Mouse (Mus musculus): ENCODE measurements around the gene Prkaca. TPM values are rescaled to one million over a fixed set of nuclear protein-coding genes. Genes with fewer than 3 reads are reported as not detected.

Prkaca gene
- polyA plus RNA-seq, 1 experiment from 2014 or later: 197 TPM

DNA sequence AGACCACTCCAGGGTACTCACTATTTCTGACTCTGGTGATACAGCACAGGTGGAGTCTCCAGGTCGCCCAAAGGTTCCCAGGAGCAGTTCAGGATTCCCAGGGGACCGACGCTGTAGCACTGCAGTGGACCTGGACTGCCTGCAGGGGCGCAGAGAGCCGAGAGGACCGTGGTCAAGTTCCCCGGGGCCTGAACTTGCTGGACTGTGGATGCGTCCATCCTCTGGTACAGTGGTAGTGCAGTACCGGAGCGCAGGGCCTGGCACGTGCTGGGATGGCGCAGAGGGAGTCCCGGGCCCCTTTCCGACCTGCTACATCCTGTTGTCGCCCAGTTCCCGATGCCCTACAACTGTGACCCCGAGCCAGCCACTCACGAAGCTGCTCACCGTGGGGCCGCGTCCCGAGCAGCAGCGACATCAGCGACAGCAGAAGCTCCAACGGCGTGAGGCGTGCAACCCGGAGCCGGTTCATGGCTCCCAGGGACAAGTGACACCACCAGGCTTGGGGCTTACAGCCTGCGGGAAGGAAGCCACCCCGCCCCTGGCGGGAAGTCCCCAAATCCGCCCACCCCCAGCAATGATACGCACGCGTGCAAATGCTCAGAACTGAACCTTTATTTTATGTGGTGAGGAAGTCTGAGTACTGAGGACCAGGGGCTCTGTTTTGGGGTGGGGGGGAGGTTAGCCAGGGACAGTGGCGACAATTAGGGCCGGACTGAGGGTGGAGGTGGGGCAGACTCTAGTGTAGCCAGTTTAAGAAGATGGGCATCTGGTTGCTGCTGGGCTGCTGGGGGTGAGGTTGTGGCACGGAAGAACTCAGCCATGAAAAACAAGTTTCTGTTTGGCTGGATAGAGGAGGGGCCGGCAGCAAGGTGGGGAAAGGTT, 69.5 kb downstream of the Prkaca start, which contains the start of gene Il27ra:
TSS of gene Il27ra (minus strand) at position 524 of the 882 bp plus-strand sequence.
- WGBS: 4% methylated on average over 40 of the region's 40 CpGs

DNA sequence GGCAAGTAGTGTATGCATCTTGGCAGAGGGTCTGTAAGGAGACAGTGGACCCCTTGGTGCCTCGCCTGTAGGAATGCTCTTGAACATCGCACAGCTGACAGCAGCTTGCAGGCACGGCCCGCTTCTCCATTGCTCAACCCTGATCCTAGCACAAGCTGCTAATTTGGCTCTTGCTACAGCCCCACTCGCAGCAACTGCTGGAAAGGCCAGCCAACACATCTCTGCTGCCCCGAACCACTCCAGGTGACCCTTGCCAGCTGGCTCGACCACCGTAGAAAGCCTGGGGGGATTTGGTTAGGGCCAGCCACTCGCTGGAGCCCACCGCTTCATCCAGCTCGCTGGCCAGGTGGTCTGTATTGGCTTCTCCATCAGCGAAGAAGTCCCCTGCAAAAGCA, 70.2 kb downstream of the Prkaca start:
- Histone ChIP-seq H3K9ac (peak overlapping the region; percentile 77), H3K9me3 (peaks cover 4% of the 10 kb centered on the region; the same call in 1 of the 2 replicates), H3K4me2 (peak overlapping the region; percentile 78), H3K27ac (replicated peaks) (no peak overlapping the region), H3K4me3 (peak overlapping the region; percentile 53), H3K4me1 (peaks cover 20% of the 10 kb centered on the region; the same call in 1 of the 2 replicates), H3K36me3 (no peaks in the 10 kb centered on the region), H3K27me3 (replicated peaks) (peaks cover 58% of the 10 kb centered on the region)
- WGBS: 37% methylated on average over 12 of the region's 12 CpGs
- no peak for ATAC-seq (ENCODE audit: extremely low read depth, insufficient number of reproducible peaks, low FRiP score, low TSS enrichment)

More for the DNA sequence above, 69.5 kb downstream of the Prkaca start, which contains the start of gene Il27ra:
- Histone ChIP-seq H3K4me3 (peak within 1 kb of the TSS; percentile 53), H3K4me1 (peaks cover 20% of the 10 kb centered on the region; the same call in 1 of the 2 replicates), H3K27ac (replicated peaks) (no peak within 1 kb of the TSS), H3K9me3 (peaks cover 4% of the 10 kb centered on the region; the same call in 1 of the 2 replicates), H3K36me3 (no peaks in the 10 kb centered on the region), H3K27me3 (replicated peaks) (peaks cover 58% of the 10 kb centered on the region), H3K4me2 (peak within 1 kb of the TSS; percentile 78), H3K9ac (peak within 1 kb of the TSS; percentile 77)
- peak; percentile 39; the same call in 1 of the 2 replicates for ATAC-seq (ENCODE audit: extremely low read depth, insufficient number of reproducible peaks, low FRiP score, low TSS enrichment)

DNA sequence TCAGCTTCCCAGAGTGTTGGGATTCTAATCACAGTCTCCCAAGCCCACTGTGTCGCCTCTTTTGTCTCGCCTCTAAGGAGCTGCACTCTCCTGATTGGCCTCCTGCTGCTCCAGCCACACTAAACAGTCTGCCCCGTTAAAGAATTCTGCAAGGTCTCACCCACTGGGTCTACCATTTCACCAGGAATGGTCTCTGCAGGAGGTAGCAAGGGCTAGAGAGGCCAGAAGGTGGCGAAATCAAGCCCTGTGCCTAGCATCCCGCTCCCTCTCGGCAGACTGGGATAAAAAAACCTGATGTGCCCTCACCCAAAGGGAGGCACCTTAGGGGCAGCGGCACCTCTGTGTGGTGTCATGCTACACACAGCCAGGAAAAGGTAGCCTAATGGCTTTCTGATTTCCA, 71.3 kb downstream of the Prkaca start:
- Histone ChIP-seq H3K9ac (no peak overlapping the region), H3K4me2 (0 out of 2 replicates have a peak overlapping the region, but pooled peaks have one; percentile 45), H3K4me1 (peaks cover 20% of the 10 kb centered on the region; the same call in 1 of the 2 replicates), H3K27ac (replicated peaks) (no peak overlapping the region), H3K4me3 (no peak overlapping the region), H3K9me3 (peaks cover 4% of the 10 kb centered on the region; the same call in 1 of the 2 replicates), H3K36me3 (no peaks in the 10 kb centered on the region), H3K27me3 (replicated peaks) (peaks cover 64% of the 10 kb centered on the region)
- WGBS: 13% methylated on average over 7 of the region's 7 CpGs
- no peak for ATAC-seq (ENCODE audit: extremely low read depth, insufficient number of reproducible peaks, low FRiP score, low TSS enrichment)

DNA sequence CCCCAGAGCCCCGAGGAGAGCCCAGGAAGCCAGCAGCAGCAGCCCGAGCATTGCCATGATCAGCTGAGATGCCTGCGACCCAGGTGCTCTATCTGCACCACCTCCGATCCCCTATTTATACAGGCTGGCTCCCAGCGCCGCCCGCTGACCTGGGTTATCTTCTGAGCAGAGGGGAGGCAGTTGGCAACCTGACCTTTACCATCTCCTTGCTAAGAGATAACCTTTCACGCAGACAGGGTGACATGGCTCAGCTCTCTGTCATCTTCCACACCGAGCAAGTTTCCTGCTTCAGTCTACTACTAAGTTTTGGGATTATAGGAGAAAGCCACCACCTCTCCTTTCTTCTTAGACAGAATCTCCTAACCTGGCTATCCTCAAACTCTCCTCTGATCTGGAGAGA, 72.1 kb downstream of the Prkaca start, which contains the start of gene Rln3:
TSS of gene Rln3 (minus strand) at position 101 of the 400 bp plus-strand sequence.
- WGBS: 7% methylated on average over 9 of the region's 9 CpGs
- H3K27me3 ChIP-seq (replicated peaks): peaks cover 64% of the 10 kb centered on the region
- H3K4me3 ChIP-seq: peak within 1 kb of the TSS; percentile 23; the same call in 1 of the 2 replicates
- peaks cover 4% of the 10 kb centered on the region; the same call in 1 of the 2 replicates for H3K9me3 ChIP-seq
- H3K4me1 ChIP-seq: peaks cover 16% of the 10 kb centered on the region; the same call in 1 of the 2 replicates
- H3K9ac ChIP-seq: 0 out of 2 replicates have a peak within 1 kb of the TSS, but pooled peaks have one; percentile 45
- no peaks in the 10 kb centered on the region for H3K36me3 ChIP-seq
- H3K4me2 ChIP-seq: peak within 1 kb of the TSS; percentile 45
- no peak for ATAC-seq (ENCODE audit: extremely low read depth, insufficient number of reproducible peaks, low FRiP score, low TSS enrichment)
- no peak within 1 kb of the TSS for H3K27ac ChIP-seq (replicated peaks)

MicroRNA genes within 50 kb of the gene (microRNA counts, 519-probe panel; counts per million panel counts)
- 209 counts per million, percentile 61 among the panel's probes with 10 or more counts for microRNA mmu-miR-1199

Small RNA genes lying within 50 kb of the gene (microRNA-seq; reads per million reads assigned to microRNA genes)
- gene Gm44330 (not detected), gene Gm44450 (not detected), gene Mir1199 (not detected), gene Mir8111 (1.2 reads per million)

Other genes with a start within 250 kb of the Prkaca start
- gene Adgre5, start 231.7 kb upstream of the Prkaca start, polyA plus RNA-seq (2015; fragmentation: Nextera tagmentation; extraction: Ambion mirVana): 25.0 and 28.4 TPM in 2 replicates
- 8.5 and 8.7 TPM in 2 replicates for gene Adgrl1, start 72.9 kb upstream of the Prkaca start, polyA plus RNA-seq (2015; fragmentation: Nextera tagmentation; extraction: Ambion mirVana)
- 0.41 and 0.55 TPM in 2 replicates for gene Gm10644, start 17.8 kb upstream of the Prkaca start, polyA plus RNA-seq (2015; fragmentation: Nextera tagmentation; extraction: Ambion mirVana)
- gene Asf1b, start 17.5 kb upstream of the Prkaca start, polyA plus RNA-seq (2015; fragmentation: Nextera tagmentation; extraction: Ambion mirVana): 57.0 and 62.7 TPM in 2 replicates
- 4.8 and 5.7 TPM in 2 replicates for gene Samd1, start 24.7 kb downstream of the Prkaca start, polyA plus RNA-seq (2015; fragmentation: Nextera tagmentation; extraction: Ambion mirVana)
- gene 1700067K01Rik, start 28.5 kb downstream of the Prkaca start, polyA plus RNA-seq (2015; fragmentation: Nextera tagmentation; extraction: Ambion mirVana): 0.50 and 0.53 TPM in 2 replicates
- gene 2210011C24Rik, start 39.2 kb downstream of the Prkaca start, polyA plus RNA-seq (2015; fragmentation: Nextera tagmentation; extraction: Ambion mirVana): not detected in 2 replicates
- gene Palm3, start 48.5 kb downstream of the Prkaca start, polyA plus RNA-seq (2015; fragmentation: Nextera tagmentation; extraction: Ambion mirVana): 1.2 and 1.6 TPM in 2 replicates
- 4.6 and 5.4 TPM in 2 replicates for gene Il27ra, start 69.6 kb downstream of the Prkaca start, polyA plus RNA-seq (2015; fragmentation: Nextera tagmentation; extraction: Ambion mirVana)
- 0.25 TPM in 1 of 2 replicates, not detected in the other for gene Rln3, start 72.0 kb downstream of the Prkaca start, polyA plus RNA-seq (2015; fragmentation: Nextera tagmentation; extraction: Ambion mirVana)
- 0.86 and 0.93 TPM in 2 replicates for gene Gm10643, start 92.1 kb downstream of the Prkaca start, polyA plus RNA-seq (2015; fragmentation: Nextera tagmentation; extraction: Ambion mirVana)
- gene Rfx1, start 93.8 kb downstream of the Prkaca start, polyA plus RNA-seq (2015; fragmentation: Nextera tagmentation; extraction: Ambion mirVana): 5.7 and 5.8 TPM in 2 replicates
- gene Dcaf15, start 131.8 kb downstream of the Prkaca start, polyA plus RNA-seq (2015; fragmentation: Nextera tagmentation; extraction: Ambion mirVana): 7.6 TPM in 2 replicates
- gene Podnl1, start 153.0 kb downstream of the Prkaca start, polyA plus RNA-seq (2015; fragmentation: Nextera tagmentation; extraction: Ambion mirVana): 0.06 and 0.12 TPM in 2 replicates
- gene Cc2d1a, start 174.9 kb downstream of the Prkaca start, polyA plus RNA-seq (2015; fragmentation: Nextera tagmentation; extraction: Ambion mirVana): 14.5 and 15.3 TPM in 2 replicates
- gene 4930432K21Rik, start 175.0 kb downstream of the Prkaca start, polyA plus RNA-seq (2015; fragmentation: Nextera tagmentation; extraction: Ambion mirVana): 0.82 and 0.88 TPM in 2 replicates
- 1.9 and 2.8 TPM in 2 replicates for gene Nanos3, start 212.2 kb downstream of the Prkaca start, polyA plus RNA-seq (2015; fragmentation: Nextera tagmentation; extraction: Ambion mirVana)